Mouse (Mus musculus) kidney, embryonic 16.5 days (tissue): ENCODE measurements around the gene Tdrkh. TPM values are rescaled to one million over a fixed set of nuclear protein-coding genes. Genes with fewer than 3 reads are reported as not detected.

Experiments used
- ATAC-seq: fragments of 200-750 bp; cut with Nextera tagmentation; 2 replicates; pipeline ENCODE4 v1.8.0; 2017; ENCODE audit warnings: moderate TSS enrichment; ENCODE audit not compliant: low FRiP score, low TSS enrichment
- H3K27ac ChIP-seq: fragments of 300-500 bp; sonication (generic); 2 replicates; pipeline ENCODE4 v1.5.1; 2014; ENCODE audit warnings: low read length
- H3K27me3 ChIP-seq: fragments of 300-500 bp; sonication (generic); 2 replicates; pipeline ENCODE4 v1.6.1; 2014; ENCODE audit warnings: low read length, control low read depth, mixed read lengths; ENCODE audit not compliant: insufficient read depth
- H3K36me3 ChIP-seq: fragments of 300-500 bp; sonication (generic); 2 replicates; pipeline ENCODE4 v1.6.1; 2014; ENCODE audit warnings: low read length, control low read depth, mixed read lengths; ENCODE audit not compliant: insufficient read depth
- H3K4me1 ChIP-seq: fragments of 300-500 bp; sonication (generic); 2 replicates; pipeline ENCODE4 v1.6.1; 2014; ENCODE audit warnings: low read length, control low read depth, mixed read lengths; ENCODE audit not compliant: insufficient read depth
- H3K4me2 ChIP-seq: fragments of 300-500 bp; sonication (generic); replicated peaks from 2 replicates; pipeline ENCODE4 v1.6.1; 2014; ENCODE audit warnings: low read depth, low read length
- H3K4me3 ChIP-seq: fragments of 300-500 bp; sonication (generic); 2 replicates; pipeline ENCODE4 v1.5.1; 2014; ENCODE audit warnings: mild to moderate bottlenecking, low read length
- H3K9ac ChIP-seq: fragments of 300-500 bp; sonication (generic); replicated peaks from 2 replicates; pipeline ENCODE4 v1.6.1; 2014; ENCODE audit warnings: low read length
- H3K9me3 ChIP-seq: fragments of 300-500 bp; sonication (generic); 2 replicates; pipeline ENCODE4 v1.6.1; 2016; ENCODE audit warnings: low read length, control low read depth
- WGBS: fragments of 180-500 bp; shearing (Covaris S2); extraction: QIAGEN DNeasy Blood & Tissue Kit; methylation state at CpG from one replicate; pipeline ENCODE4 v1.1.7; 2014; 5-methylcytosine and 5-hydroxymethylcytosine counted together
- polyA plus RNA-seq: library from polyadenylated mRNA; unstranded; fragments of >200 nt; fragmentation: Nextera tagmentation; extraction: Ambion mirVana; gene quantifications from 2 replicates; pipeline ENCODE4 v1.2.1, GENCODE M21; 2015

Tdrkh gene
- 12.1 and 13.8 TPM in 2 replicates for polyA plus RNA-seq

GRCm38 (mm10) chr3:94413031-94413679 is at the start of gene Tdrkh:
TSS of gene Tdrkh (plus strand) at chr3:94413273.
- 8% methylated on average over 51 of the region's 52 CpGs for WGBS
- peak within 1 kb of the TSS; percentile 77 for H3K4me2 ChIP-seq

GRCm38 (mm10) chr3:94363291-94364153 is 49.6 kb upstream of the Tdrkh start:
- Histone ChIP-seq H3K27me3 (peaks cover 26% of the 10 kb centered on the region), H3K9me3 (no peaks in the 10 kb centered on the region), H3K36me3 (no peaks in the 10 kb centered on the region), H3K4me1 (0 out of 2 replicates have a peak, but pooled peaks cover 5% of the 10 kb centered on the region), H3K4me2 (peak overlapping the region; percentile 91), H3K27ac (no peak overlapping the region), H3K9ac (peak overlapping the region; percentile 78), H3K4me3 (peak overlapping the region; percentile 58)
- WGBS: 5% methylated on average over 94 of the region's 97 CpGs
- peak; percentile 80 for ATAC-seq

More at GRCm38 (mm10) chr3:94413031-94413679, at the start of gene Tdrkh:
- Histone ChIP-seq H3K9ac (peak within 1 kb of the TSS; percentile 53), H3K27me3 (0 out of 2 replicates have a peak, but pooled peaks cover 2% of the 10 kb centered on the region), H3K27ac (no peak within 1 kb of the TSS), H3K36me3 (no peaks in the 10 kb centered on the region), H3K4me1 (peaks cover 10% of the 10 kb centered on the region; the same call in 1 of the 2 replicates), H3K4me3 (peak within 1 kb of the TSS; percentile 52), H3K9me3 (no peaks in the 10 kb centered on the region)
- ATAC-seq: peak; percentile 100

- H3K27me3 ChIP-seq: peaks cover 26% of the 10 kb centered on the region
- WGBS: 6% methylated on average over 14 of the region's 23 CpGs
- H3K9me3 ChIP-seq: no peaks in the 10 kb centered on the region
- ATAC-seq: peak; percentile 56; the same call in 1 of the 2 replicates
- peak overlapping the region; percentile 58 for H3K4me3 ChIP-seq
- 0 out of 2 replicates have a peak, but pooled peaks cover 5% of the 10 kb centered on the region for H3K4me1 ChIP-seq
- H3K36me3 ChIP-seq: no peaks in the 10 kb centered on the region
- no peak overlapping the region for H3K27ac ChIP-seq
- peak overlapping the region; percentile 78 for H3K9ac ChIP-seq
- peak overlapping the region; percentile 91 for H3K4me2 ChIP-seq
Observed at GRCm38 (mm10) chr3:94364154-94364526, 48.9 kb upstream of the Tdrkh start.

GRCm38 (mm10) chr3:94366761-94367160 is 46.3 kb upstream of the Tdrkh start:
- ATAC-seq: no peak
- Histone ChIP-seq H3K27me3 (peaks cover 26% of the 10 kb centered on the region), H3K4me3 (no peak overlapping the region), H3K27ac (no peak overlapping the region), H3K4me2 (no peak overlapping the region), H3K9ac (no peak overlapping the region), H3K9me3 (no peaks in the 10 kb centered on the region), H3K4me1 (peaks cover 9% of the 10 kb centered on the region), H3K36me3 (no peaks in the 10 kb centered on the region)
- 22% methylated on average over 3 of the region's 3 CpGs for WGBS

- Histone ChIP-seq H3K4me2 (no peak overlapping the region), H3K9me3 (no peaks in the 10 kb centered on the region), H3K4me1 (peaks cover 14% of the 10 kb centered on the region), H3K27ac (no peak overlapping the region), H3K9ac (no peak overlapping the region), H3K27me3 (peaks cover 22% of the 10 kb centered on the region), H3K4me3 (no peak overlapping the region), H3K36me3 (no peaks in the 10 kb centered on the region)
- ATAC-seq: no peak
- WGBS: 81% methylated on average over 6 of the region's 6 CpGs
Observed at GRCm38 (mm10) chr3:94367511-94367910, 45.6 kb upstream of the Tdrkh start.

GRCm38 (mm10) chr3:94368631-94369030 is 44.4 kb upstream of the Tdrkh start:
- WGBS: 67% methylated on average over 6 of the region's 6 CpGs
- Histone ChIP-seq H3K9me3 (no peaks in the 10 kb centered on the region), H3K4me1 (peaks cover 19% of the 10 kb centered on the region), H3K36me3 (no peaks in the 10 kb centered on the region), H3K27me3 (peaks cover 12% of the 10 kb centered on the region), H3K4me3 (no peak overlapping the region), H3K4me2 (no peak overlapping the region), H3K9ac (no peak overlapping the region), H3K27ac (no peak overlapping the region)
- no peak for ATAC-seq

- Histone ChIP-seq H3K9me3 (no peaks in the 10 kb centered on the region), H3K4me2 (no peak overlapping the region), H3K27me3 (peaks cover 4% of the 10 kb centered on the region; the same call in 1 of the 2 replicates), H3K27ac (no peak overlapping the region), H3K36me3 (no peaks in the 10 kb centered on the region), H3K4me3 (no peak overlapping the region), H3K9ac (no peak overlapping the region), H3K4me1 (peaks cover 22% of the 10 kb centered on the region)
- WGBS: 43% methylated on average over 2 of the region's 2 CpGs
- ATAC-seq: no peak
Observed at GRCm38 (mm10) chr3:94369709-94370108, 43.4 kb upstream of the Tdrkh start.

DNA sequence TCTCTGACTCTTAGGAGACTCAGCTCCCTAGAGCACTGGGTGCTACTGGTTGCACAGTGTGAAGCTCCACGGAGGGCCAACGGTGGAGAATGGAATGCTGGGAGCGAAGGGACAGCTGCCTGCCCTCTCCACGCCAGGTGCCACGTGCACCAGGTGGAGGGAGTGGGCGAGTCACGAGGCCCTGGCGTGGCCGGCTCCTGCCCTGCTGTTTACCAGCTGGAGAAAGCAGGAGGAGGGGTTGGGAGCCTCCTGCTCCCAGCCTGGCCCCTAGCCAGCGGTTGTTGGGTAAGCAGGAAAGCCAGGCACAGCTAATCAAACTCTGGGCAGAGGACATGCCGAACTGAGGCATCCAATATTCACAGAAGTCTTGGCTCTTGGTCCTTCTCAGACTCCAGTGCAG is 41.4 kb upstream of the Tdrkh start:
- Histone ChIP-seq H3K27ac (0 out of 2 replicates have a peak overlapping the region, but pooled peaks have one; percentile 32), H3K4me3 (peak overlapping the region; percentile 5; the same call in 1 of the 2 replicates), H3K9ac (peak overlapping the region; percentile 55), H3K9me3 (no peaks in the 10 kb centered on the region), H3K27me3 (no peaks in the 10 kb centered on the region), H3K36me3 (no peaks in the 10 kb centered on the region), H3K4me1 (peaks cover 22% of the 10 kb centered on the region), H3K4me2 (peak overlapping the region; percentile 40)
- WGBS: 1% methylated on average over 11 of the region's 11 CpGs
- peak; percentile 64; the same call in 1 of the 2 replicates for ATAC-seq

GRCm38 (mm10) chr3:94372038-94372437 is 41.0 kb upstream of the Tdrkh start:
- H3K9ac ChIP-seq: no peak overlapping the region; the same call in 1 of the 2 replicates
- peaks cover 22% of the 10 kb centered on the region for H3K4me1 ChIP-seq
- no peak for ATAC-seq
- H3K36me3 ChIP-seq: no peaks in the 10 kb centered on the region
- 0 out of 2 replicates have a peak overlapping the region, but pooled peaks have one; percentile 5 for H3K4me3 ChIP-seq
- H3K27me3 ChIP-seq: no peaks in the 10 kb centered on the region
- H3K27ac ChIP-seq: peak overlapping the region; percentile 32; the same call in 1 of the 2 replicates
- no peaks in the 10 kb centered on the region for H3K9me3 ChIP-seq
- WGBS: 0% methylated on average over 2 of the region's 3 CpGs
- H3K4me2 ChIP-seq: peak overlapping the region; percentile 40
